Mouse (Mus musculus): ENCODE measurements around the gene Zfp597.

- 0 out of 2 replicates have a peak, but pooled peaks have one; percentile 11 for TF ChIP-seq CTCF (IDR thresholded peaks at IDR 0.05; ENCODE audit: low read depth, low read length)
- TF ChIP-seq POLR2A (IDR thresholded peaks at IDR 0.05; ENCODE audit: extremely low read depth, insufficient read depth, low read length), result peak; percentile 76
Observed at GRCm38 (mm10) chr16:3846711-3847518, 37.4 kb downstream of the Zfp597 start, which contains the start of gene Zfp174.

Measured in liver, adult 2 months (tissue).